Mouse (Mus musculus) cerebral cortex, adult 2 months (tissue): Measurements from ENCODE around the gene Ndufc1.

ENCODE experiments used
- WGBS: fragments of 180-500 bp; shearing (Covaris S2); methylation state at CpG from one replicate; pipeline ENCODE4 v1.1.7; 2018; 5-methylcytosine and 5-hydroxymethylcytosine counted together

Gene Ndufc1

DNA sequence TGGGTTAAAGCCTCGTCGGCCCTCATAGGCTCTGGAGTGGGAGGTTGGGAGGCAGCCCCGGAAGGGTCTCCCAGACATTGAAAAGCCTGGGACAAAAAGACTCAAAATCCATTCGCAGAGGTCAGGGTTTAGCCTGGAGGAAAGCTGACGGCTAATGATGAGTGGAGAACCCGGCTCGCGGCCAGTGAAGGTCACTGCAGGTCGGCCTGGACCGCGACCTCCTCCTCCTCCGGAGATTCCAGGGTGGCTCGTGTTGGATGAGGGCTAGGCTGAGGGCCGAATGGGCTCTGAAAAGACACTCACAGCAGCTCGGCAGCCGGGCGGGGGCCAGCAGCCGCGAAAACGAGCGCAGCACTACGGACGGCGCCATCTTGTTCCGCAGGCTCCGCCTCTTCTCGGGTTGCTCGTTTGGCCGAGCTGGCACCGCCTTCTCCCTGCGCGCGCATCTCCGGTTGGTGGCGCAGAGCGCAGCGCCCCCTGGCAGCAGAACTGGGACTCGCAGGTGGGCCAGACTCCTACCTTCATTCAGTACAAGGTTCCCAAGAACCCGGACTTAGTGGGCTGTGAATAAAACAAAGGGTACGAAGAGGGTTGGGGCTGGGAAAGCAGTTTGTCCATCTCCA is at the start of gene Ndufc1:
Ndufc1 (minus strand) TSS at position 428 of the 623 bp plus-strand sequence.
- under 1% methylated on average over 40 of the region's 40 CpGs for WGBS

DNA sequence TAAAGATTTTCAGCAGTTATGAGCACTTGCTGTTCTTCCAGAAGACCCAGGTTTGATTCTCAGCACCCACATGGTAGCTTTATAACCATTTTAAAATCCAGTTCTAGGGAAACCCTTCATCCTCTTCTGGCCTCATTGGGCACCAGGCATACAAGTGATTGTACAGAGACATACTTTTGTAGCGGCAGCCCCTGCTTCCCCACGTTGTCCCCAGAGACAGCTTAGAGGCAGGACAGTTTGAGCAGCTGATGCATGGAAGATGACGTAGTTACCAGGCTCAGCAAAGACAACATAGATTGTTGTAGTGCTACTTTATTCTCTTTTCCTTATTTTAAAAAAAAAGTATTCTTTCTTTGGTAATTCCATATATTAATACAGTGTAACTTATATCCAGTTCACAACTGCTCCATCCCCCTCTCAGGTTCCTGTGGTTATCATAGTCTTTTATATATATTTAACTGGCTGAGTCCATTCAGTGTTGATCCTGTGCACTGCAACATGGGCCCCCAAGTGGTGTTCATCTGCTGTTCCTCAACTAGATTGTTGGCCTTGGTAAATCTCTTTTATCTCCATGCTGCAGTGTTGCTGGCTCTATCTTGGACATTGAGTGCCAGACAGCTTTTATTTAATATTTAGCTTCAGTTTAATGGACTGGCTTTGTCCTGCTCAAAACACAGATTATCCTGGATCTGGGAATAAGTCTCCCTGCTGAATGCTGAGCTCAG is 26.2 kb upstream of the Ndufc1 start:
- 91% methylated on average over 3 of the region's 3 CpGs for WGBS

DNA sequence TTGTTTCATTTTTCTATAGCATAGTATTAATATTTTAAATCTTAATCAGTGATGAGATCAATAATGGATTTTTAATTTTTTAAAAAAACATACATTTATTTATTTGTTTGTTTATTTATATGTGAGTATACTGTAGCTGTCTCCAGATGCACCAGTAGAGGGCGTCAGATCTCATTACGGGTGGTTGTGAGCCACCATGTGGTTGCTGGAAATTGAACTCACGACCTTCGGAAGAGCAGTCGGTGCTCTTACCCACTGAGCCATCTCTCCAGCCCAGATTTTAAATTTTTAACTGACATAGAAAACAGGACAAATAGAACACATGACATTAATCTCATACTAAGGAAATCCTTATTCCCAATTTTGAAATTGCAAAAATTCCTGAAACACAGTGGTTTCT is 25.6 kb upstream of the Ndufc1 start:
- WGBS = 84% methylated on average over 5 of the region's 5 CpGs

DNA sequence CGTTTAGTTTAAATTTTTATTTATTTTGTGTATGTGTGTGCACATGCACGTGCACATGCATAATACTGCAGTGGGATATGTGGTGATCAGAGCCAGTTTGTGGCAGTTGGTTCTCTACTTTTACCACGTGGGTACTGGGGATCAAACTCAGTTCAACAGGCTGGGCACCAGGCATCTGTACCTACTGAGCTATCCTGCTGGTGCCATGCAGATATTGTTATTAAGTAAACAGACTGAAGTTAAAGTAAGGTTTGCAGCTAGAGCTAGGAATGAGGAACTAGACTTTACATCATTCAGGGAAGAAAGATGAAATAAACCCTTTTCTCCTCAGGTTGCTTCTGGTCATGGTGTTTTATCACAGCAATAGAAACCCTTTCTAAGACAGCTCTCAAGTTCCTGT is 13.1 kb upstream of the Ndufc1 start:
- 63% methylated on average over 3 of the region's 3 CpGs for WGBS

DNA sequence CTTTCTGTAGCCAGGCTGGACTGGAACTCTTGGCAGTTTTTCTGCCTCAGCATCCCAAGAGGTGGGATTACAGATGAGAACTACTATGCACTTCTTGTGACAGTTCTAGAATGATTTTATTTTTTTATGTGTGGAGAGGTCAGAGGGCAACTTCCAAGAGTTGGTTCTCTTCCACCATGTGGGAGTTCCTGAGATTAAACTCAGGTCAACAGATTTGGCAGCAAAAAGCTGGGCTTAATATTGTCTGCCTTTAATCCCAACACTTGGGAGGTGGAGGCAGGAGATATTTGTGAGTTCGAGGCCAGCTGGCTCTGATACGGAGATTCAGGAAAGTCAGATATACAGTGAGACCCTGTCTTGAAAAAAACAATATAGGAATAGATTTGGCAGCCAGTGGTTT is 9.2 kb upstream of the Ndufc1 start:
- WGBS = 45% methylated on average over 2 of the region's 2 CpGs

DNA sequence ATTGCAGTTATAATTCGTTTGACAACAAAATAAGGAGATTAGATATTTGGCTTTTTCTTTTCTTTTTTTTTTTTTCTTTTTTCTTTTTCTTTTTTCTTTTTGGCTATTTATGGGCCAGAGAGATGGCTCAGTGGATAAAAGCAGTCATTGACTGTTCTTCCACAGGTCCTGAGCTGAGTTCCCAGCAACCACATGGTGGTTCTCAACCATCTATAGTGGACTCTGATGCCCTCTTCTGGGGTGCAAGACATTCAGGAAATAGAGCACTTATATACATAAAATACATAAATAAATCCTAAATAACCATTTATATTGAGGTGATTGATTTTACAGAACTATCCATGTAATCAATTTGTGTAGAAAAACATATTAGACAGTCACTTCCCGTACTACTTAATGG is 8.7 kb upstream of the Ndufc1 start:
- WGBS = 39% methylated on average over 2 of the region's 2 CpGs

- 6% methylated on average over 8 of the region's 8 CpGs for WGBS
Observed at GRCm38 (mm10) chr3:51417135-51417458, 8.3 kb upstream of the Ndufc1 start.

GRCm38 (mm10) chr3:51416364-51417134 is 7.8 kb upstream of the Ndufc1 start:
- under 1% methylated on average over 54 of the region's 68 CpGs for WGBS

DNA sequence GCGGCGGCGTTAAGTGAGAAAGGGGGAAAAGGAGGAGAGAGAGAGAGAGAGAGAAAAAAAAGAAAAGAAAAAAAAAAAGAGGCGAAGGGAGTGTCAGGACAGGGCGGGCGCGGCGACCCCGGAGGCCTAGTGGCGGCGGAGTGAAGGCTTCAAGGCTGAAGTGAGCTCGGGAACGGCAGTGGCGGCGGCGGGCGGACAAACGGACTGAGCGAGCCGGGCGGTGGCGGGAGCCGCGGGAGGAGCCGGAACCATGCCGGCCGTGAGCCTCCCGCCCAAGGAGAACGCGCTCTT is 7.2 kb upstream of the Ndufc1 start:
- WGBS = under 1% methylated on average over 30 of the region's 30 CpGs

DNA sequence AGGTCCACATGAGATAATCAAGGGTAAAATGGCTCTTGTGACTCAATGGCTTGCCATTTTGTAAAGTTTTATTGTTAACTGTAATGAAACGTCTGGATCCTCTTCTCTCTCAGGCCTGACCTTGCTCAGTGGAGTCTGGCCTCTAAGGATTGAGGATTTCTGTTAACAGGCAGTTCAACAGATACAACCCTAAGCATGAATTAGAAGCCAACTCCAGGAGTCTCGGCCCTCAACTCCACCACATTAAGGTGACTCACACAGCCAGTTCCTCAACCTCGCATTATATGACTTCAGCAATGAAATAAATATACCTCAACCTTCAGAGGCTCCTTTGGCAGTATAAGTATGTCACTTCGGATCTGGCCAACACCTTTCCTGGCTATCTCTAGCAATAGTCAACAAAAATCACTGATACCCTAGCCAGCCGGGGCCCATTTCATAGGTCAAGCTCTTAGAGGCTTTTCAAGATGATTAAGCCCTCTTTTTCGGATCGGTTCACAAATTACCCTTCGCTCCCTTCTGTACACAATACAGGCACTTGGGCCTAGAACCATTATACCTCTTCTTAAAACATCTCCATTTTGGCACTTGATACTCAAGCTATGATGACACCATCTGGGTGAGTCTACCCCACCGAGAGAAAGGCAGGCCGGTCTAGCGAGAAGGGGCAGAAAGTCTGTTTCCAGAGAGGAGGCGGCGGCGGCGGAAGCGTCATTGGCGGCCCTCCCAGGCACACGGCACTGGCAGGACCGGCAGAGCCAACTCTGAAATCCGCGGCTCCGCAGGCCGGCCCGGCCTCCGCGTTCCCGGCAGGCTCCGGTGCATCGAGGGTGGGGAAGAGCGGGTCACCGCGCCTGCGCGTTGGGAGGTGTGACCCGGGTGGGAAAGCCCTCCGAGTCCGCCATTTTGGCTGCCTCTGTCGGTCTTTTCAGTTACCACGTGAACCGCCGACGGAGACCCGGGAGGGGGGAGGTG is 6.6 kb upstream of the Ndufc1 start, which contains the start of gene Naa15:
Naa15 (plus strand) TSS at position 51 of the 975 bp plus-strand sequence.
- WGBS = 3% methylated on average over 43 of the region's 43 CpGs

GRCm38 (mm10) chr3:51413276-51413675 is 4.5 kb upstream of the Ndufc1 start:
- WGBS = 90% methylated on average over 1 of the region's 1 CpGs

- 87% methylated on average over 7 of the region's 7 CpGs for WGBS
Observed at GRCm38 (mm10) chr3:51412457-51412856, 3.7 kb upstream of the Ndufc1 start.

DNA sequence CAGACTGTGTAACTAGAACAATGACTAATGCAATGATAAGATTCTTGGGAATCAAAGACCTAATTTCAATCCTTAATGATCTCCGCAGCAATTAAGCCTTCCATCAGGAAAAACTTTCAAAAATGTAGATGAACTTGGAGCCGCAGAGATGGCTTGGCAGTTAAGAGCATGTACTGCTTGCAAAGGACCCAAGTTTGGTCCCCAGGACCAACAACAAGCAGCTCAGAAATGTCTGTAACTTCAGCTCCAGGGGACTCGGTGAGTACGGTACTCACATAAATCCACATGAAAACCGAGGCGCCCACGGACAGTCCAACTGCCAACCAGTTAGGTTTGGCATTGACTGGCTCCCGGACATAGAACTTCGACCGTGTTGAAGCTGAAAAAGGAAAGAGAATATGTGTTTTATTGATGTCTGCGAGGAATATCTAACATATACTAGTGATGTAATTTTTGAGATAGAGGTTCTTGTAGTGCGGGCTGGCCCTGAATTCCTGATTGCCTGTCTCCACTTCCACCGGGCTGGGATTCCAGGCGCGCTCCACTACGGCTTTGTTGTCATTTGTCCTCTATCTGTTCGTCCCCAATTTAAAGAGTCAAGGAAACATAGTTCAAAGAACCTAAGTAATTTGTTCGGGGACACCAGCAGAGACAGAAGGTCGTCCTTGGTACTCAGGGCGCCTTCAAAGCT is 773 bp downstream of the Ndufc1 start:
- 11% methylated on average over 20 of the region's 20 CpGs for WGBS

DNA sequence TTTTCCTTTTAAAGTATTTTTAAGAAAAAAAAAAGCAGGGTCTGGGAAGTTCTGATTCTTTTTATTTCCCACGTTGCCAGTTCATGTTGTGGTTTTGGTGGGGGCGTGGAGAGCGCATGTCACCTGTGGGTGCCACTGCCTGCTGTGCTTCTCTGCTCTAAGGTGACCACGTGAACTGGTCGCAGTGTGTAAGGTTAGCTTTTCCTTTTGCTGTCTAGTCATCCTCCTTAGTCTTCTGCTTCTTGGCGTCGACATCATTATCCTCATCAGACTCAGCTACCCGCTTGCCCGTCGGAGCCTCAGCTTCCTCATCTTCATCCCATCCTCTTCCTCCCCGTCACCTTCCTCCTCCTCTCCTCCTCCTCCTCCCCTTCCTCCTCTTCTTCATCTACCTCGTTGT is 6.2 kb downstream of the Ndufc1 start:
- 90% methylated on average over 12 of the region's 12 CpGs for whole genome bisulfite sequencing

GRCm38 (mm10) chr3:51402054-51402453 is 6.7 kb downstream of the Ndufc1 start:
- 48% methylated on average over 4 of the region's 4 CpGs for WGBS

GRCm38 (mm10) chr3:51400682-51401081 is 8.1 kb downstream of the Ndufc1 start:
- WGBS = 50% methylated on average over 10 of the region's 10 CpGs

DNA sequence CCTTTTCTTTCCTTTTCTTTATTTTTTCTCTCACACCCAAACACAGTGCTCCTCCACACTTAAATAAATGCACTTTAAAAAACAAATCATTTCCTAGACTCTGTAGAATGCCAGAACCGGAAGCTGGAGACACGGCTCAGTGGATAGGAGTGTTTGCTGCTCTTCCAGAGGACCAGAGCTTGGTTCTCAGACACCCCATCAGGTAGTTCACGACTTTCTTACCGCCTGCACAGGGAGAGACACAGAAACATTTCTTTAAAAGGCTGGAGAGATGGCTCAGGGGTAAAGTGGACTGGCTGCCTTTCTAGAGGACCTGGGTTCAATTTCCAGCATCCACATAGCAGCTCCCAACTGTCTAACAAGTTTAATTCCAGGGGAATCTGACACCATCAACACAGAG is 9.3 kb downstream of the Ndufc1 start:
- WGBS = 60% methylated on average over 4 of the region's 4 CpGs

GRCm38 (mm10) chr3:51398667-51399066 is 10.1 kb downstream of the Ndufc1 start:
- WGBS = 37% methylated on average over 3 of the region's 3 CpGs

- 81% methylated on average over 15 of the region's 15 CpGs for WGBS
Observed at GRCm38 (mm10) chr3:51397700-51398299, 11.0 kb downstream of the Ndufc1 start.

DNA sequence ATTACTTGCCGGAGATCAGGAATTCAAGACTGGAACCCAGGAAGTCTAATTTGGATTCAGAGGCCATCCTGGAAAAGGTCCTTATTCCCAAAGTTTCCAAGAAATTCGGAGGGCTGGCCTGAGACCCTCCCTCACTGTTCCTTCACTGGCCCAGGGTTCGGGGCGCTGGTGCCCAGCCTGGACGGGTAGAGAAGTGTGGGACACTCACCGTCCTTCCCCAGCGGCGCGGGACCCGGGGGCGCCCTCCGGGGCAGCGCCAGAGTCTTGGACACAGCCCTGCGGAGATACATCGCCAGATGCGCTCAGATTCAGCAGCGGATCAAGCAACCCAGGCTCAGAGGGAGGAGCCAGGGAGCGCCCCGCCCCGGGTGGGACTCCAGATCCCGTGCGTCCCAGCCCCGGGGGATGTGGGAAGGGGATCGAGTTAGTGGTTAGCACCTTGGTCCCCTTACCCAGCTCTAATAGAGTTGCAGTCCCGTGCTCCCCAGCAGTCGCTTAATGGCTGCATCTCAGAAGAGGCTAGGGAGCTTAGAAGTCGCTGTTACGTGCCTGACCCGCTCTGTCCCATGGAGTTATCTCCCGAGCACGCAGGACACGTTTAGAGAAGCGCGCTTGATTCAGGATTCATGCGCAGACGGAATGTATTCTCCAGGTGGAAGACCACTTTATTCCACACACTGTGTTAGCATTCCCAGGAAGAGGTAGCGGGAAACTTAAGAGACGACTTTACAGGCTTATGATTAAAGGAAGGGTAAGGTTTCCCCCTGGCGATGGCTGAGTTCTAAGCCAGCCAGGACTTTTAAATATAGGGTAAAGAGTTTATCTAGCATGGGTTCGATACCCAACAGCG is 12.3 kb downstream of the Ndufc1 start, which contains the start of gene Mgarp:
Mgarp (minus strand) TSS at position 520 of the 850 bp plus-strand sequence.
- 5% methylated on average over 41 of the region's 41 CpGs for WGBS
